Mouse (Mus musculus): ENCODE results near the gene Mitf. TPM values are rescaled to one million over a fixed set of nuclear protein-coding genes. Genes with fewer than 3 reads are reported as not detected.

Mitf gene
- polyA plus RNA-seq, 1 experiment from 2014 or later: 3.1 TPM

DNA sequence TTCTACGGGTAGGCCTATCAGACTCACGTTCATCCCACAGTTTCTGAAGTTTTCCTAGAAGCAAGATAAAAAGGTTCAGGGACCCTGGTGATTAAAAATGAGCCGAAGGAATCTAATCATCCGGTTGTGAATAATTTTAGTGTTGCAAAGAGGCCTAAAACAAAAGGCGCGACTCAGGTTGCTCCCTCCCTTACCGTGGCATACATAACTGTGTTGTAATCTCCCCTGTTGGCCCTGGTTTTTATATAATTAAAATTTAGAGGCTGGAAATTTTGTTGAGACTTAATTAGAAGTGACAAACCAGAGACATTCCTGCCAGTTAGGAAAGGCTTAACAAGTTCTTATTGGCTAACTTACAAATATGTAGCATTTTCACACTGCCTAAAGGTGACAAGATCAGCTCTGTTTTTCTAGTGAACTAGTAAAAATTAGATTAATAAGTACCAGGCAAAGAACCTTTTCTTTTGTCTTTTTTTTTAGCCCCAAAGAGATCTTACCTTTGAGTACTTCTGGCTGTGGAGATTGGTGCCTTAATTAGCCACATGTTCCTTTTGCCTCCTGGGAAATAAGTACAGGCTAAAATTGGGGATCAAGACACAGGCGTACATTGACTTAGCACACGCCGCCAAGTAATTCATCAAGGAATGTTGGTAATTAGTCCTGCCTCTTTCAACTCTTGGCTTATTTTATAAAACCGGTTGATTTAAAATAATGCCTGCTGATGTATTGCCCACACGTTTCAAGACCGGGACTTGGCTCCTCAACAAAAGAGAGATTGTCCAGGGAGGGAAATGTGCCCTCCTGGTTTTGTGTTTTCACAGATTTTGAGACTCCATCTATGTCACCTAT, 143.4 kb downstream of the Mitf start:
- no peak overlapping the region for H3K4me3 ChIP-seq (ENCODE audit: low read depth, low read length)
- no peak overlapping the region for H3K27ac ChIP-seq (ENCODE audit: low read length)
- no peaks in the 10 kb centered on the region for H3K9me3 ChIP-seq (ENCODE audit: control insufficient read depth, low read depth, low read length)
- H3K9ac ChIP-seq (replicated peaks; ENCODE audit: low read depth, low read length): no peak overlapping the region
- H3K4me2 ChIP-seq (replicated peaks; ENCODE audit: low read depth, low read length): no peak overlapping the region
- 71% methylated on average over 13 of the region's 13 CpGs for WGBS
- H3K27me3 ChIP-seq (ENCODE audit: control insufficient read depth, insufficient read depth, low read length): no peaks in the 10 kb centered on the region
- no peak for ATAC-seq (ENCODE audit: insufficient number of reproducible peaks, insufficient read depth, low FRiP score, low read depth)
- H3K4me1 ChIP-seq (ENCODE audit: control insufficient read depth, insufficient read depth, low read length): no peaks in the 10 kb centered on the region
- no peaks in the 10 kb centered on the region for H3K36me3 ChIP-seq (ENCODE audit: control insufficient read depth, insufficient read depth, low read length)

DNA sequence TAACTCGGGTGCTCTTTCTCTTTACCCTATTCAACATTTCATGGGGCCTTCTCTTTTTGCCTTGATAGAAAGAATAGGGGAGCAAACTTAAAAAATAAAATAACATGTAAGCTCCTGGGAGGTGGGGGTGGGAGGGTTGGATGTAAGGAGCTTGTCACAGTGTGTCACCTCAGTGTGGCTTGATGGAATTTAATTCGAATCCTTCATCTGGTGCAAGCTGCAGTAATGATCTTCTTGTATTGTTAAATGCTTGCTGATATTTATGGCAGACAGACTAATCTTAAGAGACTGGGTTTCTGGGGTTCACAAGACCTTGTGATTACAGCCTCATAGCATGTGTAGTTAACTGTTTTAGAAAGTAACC, 144.0 kb downstream of the Mitf start:
- Histone ChIP-seq H3K4me1 (ENCODE audit: control insufficient read depth, insufficient read depth, low read length) (no peaks in the 10 kb centered on the region), H3K27ac (ENCODE audit: low read length) (no peak overlapping the region), H3K36me3 (ENCODE audit: control insufficient read depth, insufficient read depth, low read length) (no peaks in the 10 kb centered on the region), H3K4me2 (replicated peaks; ENCODE audit: low read depth, low read length) (no peak overlapping the region), H3K9ac (replicated peaks; ENCODE audit: low read depth, low read length) (no peak overlapping the region), H3K4me3 (ENCODE audit: low read depth, low read length) (no peak overlapping the region), H3K9me3 (ENCODE audit: control insufficient read depth, low read depth, low read length) (no peaks in the 10 kb centered on the region), H3K27me3 (ENCODE audit: control insufficient read depth, insufficient read depth, low read length) (no peaks in the 10 kb centered on the region)
- no peak for ATAC-seq (ENCODE audit: insufficient number of reproducible peaks, insufficient read depth, low FRiP score, low read depth)
- WGBS: 72% methylated on average over 2 of the region's 2 CpGs

DNA sequence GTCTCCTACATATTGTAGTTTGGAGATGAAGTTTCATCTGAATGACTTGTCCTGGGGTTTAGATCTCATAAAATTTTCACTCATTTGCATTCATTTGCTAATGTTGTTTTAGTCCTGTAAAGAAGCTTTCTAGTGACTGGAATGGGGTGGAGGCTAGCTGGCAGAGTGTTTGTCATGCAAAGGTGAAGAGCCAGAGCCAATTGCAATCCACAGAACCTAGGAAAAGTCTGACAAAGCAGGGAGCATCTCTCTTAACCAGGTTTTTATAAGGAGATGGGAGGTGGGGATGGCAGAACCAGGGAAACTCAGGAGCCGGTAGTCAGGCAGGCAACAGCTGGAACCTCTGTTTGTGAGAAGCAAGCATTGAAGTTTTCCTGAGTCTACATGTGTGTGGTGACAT, 144.9 kb downstream of the Mitf start:
- no peaks in the 10 kb centered on the region for H3K9me3 ChIP-seq (ENCODE audit: control insufficient read depth, low read depth, low read length)
- WGBS: 93% methylated on average over 1 of the region's 1 CpGs
- ATAC-seq (ENCODE audit: insufficient number of reproducible peaks, insufficient read depth, low FRiP score, low read depth): no peak
- H3K27ac ChIP-seq (ENCODE audit: low read length): no peak overlapping the region
- no peaks in the 10 kb centered on the region for H3K27me3 ChIP-seq (ENCODE audit: control insufficient read depth, insufficient read depth, low read length)
- no peak overlapping the region for H3K4me2 ChIP-seq (replicated peaks; ENCODE audit: low read depth, low read length)
- H3K9ac ChIP-seq (replicated peaks; ENCODE audit: low read depth, low read length): no peak overlapping the region
- H3K36me3 ChIP-seq (ENCODE audit: control insufficient read depth, insufficient read depth, low read length): no peaks in the 10 kb centered on the region
- no peak overlapping the region for H3K4me3 ChIP-seq (ENCODE audit: low read depth, low read length)
- no peaks in the 10 kb centered on the region for H3K4me1 ChIP-seq (ENCODE audit: control insufficient read depth, insufficient read depth, low read length)

DNA sequence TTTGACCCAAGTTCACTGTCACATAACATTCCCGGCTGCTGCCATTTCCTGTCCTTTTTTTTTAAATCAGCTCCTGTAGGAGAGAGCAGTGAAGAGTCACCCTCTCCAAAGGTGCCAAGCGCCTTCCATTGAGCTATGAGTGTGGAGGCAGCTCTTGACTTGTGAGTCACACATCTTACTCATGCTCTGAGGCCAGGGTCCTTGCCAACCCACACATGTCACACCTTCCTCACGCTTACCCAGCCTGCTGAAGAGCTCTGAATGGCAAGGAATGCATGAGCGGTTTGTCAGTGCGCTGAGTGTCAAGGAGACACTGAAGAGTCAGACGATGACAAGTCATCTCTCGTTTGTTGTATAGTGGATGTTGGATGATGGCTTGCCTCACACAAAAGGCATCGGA, 146.0 kb downstream of the Mitf start:
- Histone ChIP-seq H3K27me3 (ENCODE audit: control insufficient read depth, insufficient read depth, low read length) (no peaks in the 10 kb centered on the region), H3K9me3 (ENCODE audit: control insufficient read depth, low read depth, low read length) (no peaks in the 10 kb centered on the region), H3K4me2 (replicated peaks; ENCODE audit: low read depth, low read length) (no peak overlapping the region), H3K4me3 (ENCODE audit: low read depth, low read length) (no peak overlapping the region), H3K9ac (replicated peaks; ENCODE audit: low read depth, low read length) (no peak overlapping the region), H3K36me3 (ENCODE audit: control insufficient read depth, insufficient read depth, low read length) (no peaks in the 10 kb centered on the region), H3K27ac (ENCODE audit: low read length) (no peak overlapping the region), H3K4me1 (ENCODE audit: control insufficient read depth, insufficient read depth, low read length) (no peaks in the 10 kb centered on the region)
- no peak for ATAC-seq (ENCODE audit: insufficient number of reproducible peaks, insufficient read depth, low FRiP score, low read depth)
- WGBS: 82% methylated on average over 8 of the region's 8 CpGs

DNA sequence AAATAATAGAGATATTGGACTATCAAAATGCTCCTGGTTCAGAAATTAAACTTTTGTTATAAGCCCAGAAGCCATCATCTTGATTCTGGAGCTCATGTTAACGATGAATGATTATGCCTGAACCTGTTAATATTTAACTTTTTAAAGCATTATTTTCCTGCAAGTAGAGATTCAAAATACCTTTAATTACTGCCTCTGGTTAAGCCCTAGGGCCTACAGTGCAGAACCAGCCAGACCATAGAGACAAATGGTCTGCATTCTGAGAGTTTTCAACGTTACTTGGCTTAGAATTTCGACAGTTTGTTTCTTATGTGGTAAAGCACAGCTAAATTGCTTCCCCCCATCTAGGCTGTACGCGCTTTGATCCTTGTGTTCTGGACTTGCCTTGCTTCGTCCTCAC, 149.3 kb downstream of the Mitf start:
- no peak overlapping the region for H3K4me3 ChIP-seq (ENCODE audit: low read depth, low read length)
- H3K4me2 ChIP-seq (replicated peaks; ENCODE audit: low read depth, low read length): no peak overlapping the region
- H3K4me1 ChIP-seq (ENCODE audit: control insufficient read depth, insufficient read depth, low read length): no peaks in the 10 kb centered on the region
- no peak for ATAC-seq (ENCODE audit: insufficient number of reproducible peaks, insufficient read depth, low FRiP score, low read depth)
- H3K9ac ChIP-seq (replicated peaks; ENCODE audit: low read depth, low read length): no peak overlapping the region
- H3K27me3 ChIP-seq (ENCODE audit: control insufficient read depth, insufficient read depth, low read length): no peaks in the 10 kb centered on the region
- no peaks in the 10 kb centered on the region for H3K9me3 ChIP-seq (ENCODE audit: control insufficient read depth, low read depth, low read length)
- H3K36me3 ChIP-seq (ENCODE audit: control insufficient read depth, insufficient read depth, low read length): no peaks in the 10 kb centered on the region
- 77% methylated on average over 6 of the region's 6 CpGs for WGBS
- no peak overlapping the region for H3K27ac ChIP-seq (ENCODE audit: low read length)

DNA sequence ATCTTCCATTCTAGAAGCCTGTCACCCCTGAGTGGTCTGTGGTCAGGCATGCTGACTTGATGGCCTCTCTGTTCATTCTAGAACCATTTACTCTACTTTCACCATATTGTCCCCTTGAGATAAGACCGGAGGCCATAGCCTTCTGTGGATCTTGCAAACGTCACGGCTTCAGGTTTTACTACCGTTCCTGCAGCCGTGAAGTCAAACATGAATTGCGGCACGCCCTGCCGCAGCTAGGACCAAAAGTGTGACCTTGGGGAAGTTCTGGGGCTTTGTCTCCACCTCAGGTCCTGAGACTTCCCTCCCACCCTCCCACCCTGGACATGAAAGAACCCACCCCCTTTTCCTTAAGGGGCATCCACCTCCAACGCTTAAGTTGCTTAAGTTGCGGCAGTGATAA, 149.8 kb downstream of the Mitf start:
- WGBS: 84% methylated on average over 10 of the region's 10 CpGs
- no peak for ATAC-seq (ENCODE audit: insufficient number of reproducible peaks, insufficient read depth, low FRiP score, low read depth)
- H3K4me3 ChIP-seq (ENCODE audit: low read depth, low read length): no peak overlapping the region
- no peak overlapping the region for H3K27ac ChIP-seq (ENCODE audit: low read length)
- H3K27me3 ChIP-seq (ENCODE audit: control insufficient read depth, insufficient read depth, low read length): no peaks in the 10 kb centered on the region
- no peak overlapping the region for H3K4me2 ChIP-seq (replicated peaks; ENCODE audit: low read depth, low read length)
- H3K4me1 ChIP-seq (ENCODE audit: control insufficient read depth, insufficient read depth, low read length): no peaks in the 10 kb centered on the region
- H3K9me3 ChIP-seq (ENCODE audit: control insufficient read depth, low read depth, low read length): no peaks in the 10 kb centered on the region
- H3K9ac ChIP-seq (replicated peaks; ENCODE audit: low read depth, low read length): no peak overlapping the region
- no peaks in the 10 kb centered on the region for H3K36me3 ChIP-seq (ENCODE audit: control insufficient read depth, insufficient read depth, low read length)

DNA sequence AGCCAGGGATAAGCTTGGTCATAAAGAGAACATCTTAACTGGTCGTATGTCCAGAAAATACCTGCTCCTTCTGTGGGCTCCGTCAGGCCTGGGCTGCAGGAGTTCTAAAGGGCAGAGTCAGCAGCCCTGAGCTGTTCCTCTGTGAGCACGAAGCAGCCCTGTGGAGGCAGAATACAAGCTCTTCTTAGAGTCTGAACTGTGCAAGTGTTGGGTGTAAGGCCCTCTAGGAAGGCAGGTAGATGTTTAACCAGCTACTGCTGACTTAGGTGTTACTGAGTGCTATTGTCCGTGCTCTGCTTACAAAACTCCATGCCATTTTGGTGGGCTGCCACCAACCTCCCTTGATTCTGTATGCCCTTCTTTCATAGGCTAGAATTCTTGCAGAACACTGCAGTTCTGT, 151.4 kb downstream of the Mitf start:
- H3K4me3 ChIP-seq (ENCODE audit: low read depth, low read length): no peak overlapping the region
- H3K27ac ChIP-seq (ENCODE audit: low read length): no peak overlapping the region
- no peaks in the 10 kb centered on the region for H3K4me1 ChIP-seq (ENCODE audit: control insufficient read depth, insufficient read depth, low read length)
- no peaks in the 10 kb centered on the region for H3K27me3 ChIP-seq (ENCODE audit: control insufficient read depth, insufficient read depth, low read length)
- H3K9me3 ChIP-seq (ENCODE audit: control insufficient read depth, low read depth, low read length): no peaks in the 10 kb centered on the region
- no peak overlapping the region for H3K4me2 ChIP-seq (replicated peaks; ENCODE audit: low read depth, low read length)
- 69% methylated on average over 4 of the region's 4 CpGs for WGBS
- no peaks in the 10 kb centered on the region for H3K36me3 ChIP-seq (ENCODE audit: control insufficient read depth, insufficient read depth, low read length)
- H3K9ac ChIP-seq (replicated peaks; ENCODE audit: low read depth, low read length): no peak overlapping the region
- ATAC-seq (ENCODE audit: insufficient number of reproducible peaks, insufficient read depth, low FRiP score, low read depth): no peak

DNA sequence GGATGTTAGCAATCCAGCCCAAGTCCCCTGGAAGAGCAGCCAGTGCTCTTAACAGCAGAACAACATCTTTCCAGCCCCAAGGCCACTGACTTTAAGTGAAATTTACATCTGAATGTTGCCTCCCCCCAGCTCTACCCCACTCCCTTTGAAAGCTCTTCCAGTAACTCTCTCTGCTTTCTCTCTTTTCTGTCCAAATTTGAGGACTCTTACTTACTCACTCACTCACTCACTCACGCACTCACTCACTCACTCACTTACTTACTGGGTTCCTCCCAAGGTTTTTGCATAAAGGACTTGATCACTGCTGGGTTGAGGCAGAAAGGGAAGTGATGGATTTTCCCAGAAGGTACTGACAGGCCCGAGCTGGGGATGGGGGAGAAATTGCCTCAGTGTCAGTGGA, 154.9 kb downstream of the Mitf start:
- WGBS: 46% methylated on average over 2 of the region's 2 CpGs
- no peak overlapping the region for H3K4me2 ChIP-seq (replicated peaks; ENCODE audit: low read depth, low read length)
- H3K9ac ChIP-seq (replicated peaks; ENCODE audit: low read depth, low read length): no peak overlapping the region
- H3K27ac ChIP-seq (ENCODE audit: low read length): no peak overlapping the region
- ATAC-seq (ENCODE audit: insufficient number of reproducible peaks, insufficient read depth, low FRiP score, low read depth): no peak
- H3K36me3 ChIP-seq (ENCODE audit: control insufficient read depth, insufficient read depth, low read length): no peaks in the 10 kb centered on the region
- no peak overlapping the region for H3K4me3 ChIP-seq (ENCODE audit: low read depth, low read length)
- no peaks in the 10 kb centered on the region for H3K27me3 ChIP-seq (ENCODE audit: control insufficient read depth, insufficient read depth, low read length)
- H3K4me1 ChIP-seq (ENCODE audit: control insufficient read depth, insufficient read depth, low read length): no peaks in the 10 kb centered on the region
- H3K9me3 ChIP-seq (ENCODE audit: control insufficient read depth, low read depth, low read length): no peaks in the 10 kb centered on the region

DNA sequence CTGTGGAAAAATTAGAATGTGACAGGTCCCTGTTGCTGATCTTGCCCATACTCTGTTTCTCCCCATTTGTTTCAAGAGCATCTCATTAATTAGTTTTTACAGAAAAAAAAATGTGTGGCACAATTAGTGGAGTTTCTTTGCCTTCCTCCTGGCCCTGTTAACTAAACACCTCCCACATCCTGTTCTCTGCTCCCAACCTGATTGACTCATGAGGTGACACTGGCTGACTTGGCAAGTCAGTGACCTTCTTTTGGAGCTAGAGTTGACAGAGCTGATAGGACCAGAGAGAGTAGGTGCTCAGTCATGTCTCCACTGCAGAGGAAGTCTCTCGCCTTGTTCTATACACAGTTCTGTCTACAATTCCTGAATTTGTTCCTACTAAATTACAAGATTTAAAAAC, 155.5 kb downstream of the Mitf start:
- Histone ChIP-seq H3K27me3 (ENCODE audit: control insufficient read depth, insufficient read depth, low read length) (no peaks in the 10 kb centered on the region), H3K4me3 (ENCODE audit: low read depth, low read length) (no peak overlapping the region), H3K4me2 (replicated peaks; ENCODE audit: low read depth, low read length) (no peak overlapping the region), H3K4me1 (ENCODE audit: control insufficient read depth, insufficient read depth, low read length) (no peaks in the 10 kb centered on the region), H3K27ac (ENCODE audit: low read length) (no peak overlapping the region), H3K36me3 (ENCODE audit: control insufficient read depth, insufficient read depth, low read length) (no peaks in the 10 kb centered on the region), H3K9ac (replicated peaks; ENCODE audit: low read depth, low read length) (no peak overlapping the region), H3K9me3 (ENCODE audit: control insufficient read depth, low read depth, low read length) (no peaks in the 10 kb centered on the region)
- WGBS: 64% methylated on average over 1 of the region's 1 CpGs
- no peak for ATAC-seq (ENCODE audit: insufficient number of reproducible peaks, insufficient read depth, low FRiP score, low read depth)
